Mouse (Mus musculus) limb, embryonic 15.5 days (tissue): ENCODE data around the gene Csrp3. TPM values are rescaled to one million over a fixed set of nuclear protein-coding genes. Genes with fewer than 3 reads are reported as not detected.

Experiments used
- ATAC-seq: fragments of 200-750 bp; cut with Nextera tagmentation; 2 replicates; pipeline ENCODE4 v1.8.0; 2017; ENCODE audit warnings: low read depth, moderate TSS enrichment; ENCODE audit not compliant: insufficient number of reproducible peaks, low FRiP score, low TSS enrichment
- H3K27ac ChIP-seq: fragments of 300-500 bp; sonication (generic); 2 replicates; pipeline ENCODE4 v1.5.1; 2015; ENCODE audit warnings: moderate library complexity, mild to moderate bottlenecking, inconsistent platforms
- H3K27me3 ChIP-seq: fragments of 300-500 bp; sonication (generic); 2 replicates; pipeline ENCODE4 v1.6.1; 2015; ENCODE audit warnings: inconsistent platforms
- H3K36me3 ChIP-seq: fragments of 300-500 bp; sonication (generic); 2 replicates; pipeline ENCODE4 v1.6.1; 2015; ENCODE audit warnings: inconsistent platforms
- H3K4me1 ChIP-seq: fragments of 300-500 bp; sonication (generic); 2 replicates; pipeline ENCODE4 v1.6.1; 2015; ENCODE audit warnings: inconsistent platforms
- H3K4me2 ChIP-seq: fragments of 300-500 bp; sonication (generic); 2 replicates; pipeline ENCODE4 v1.6.1; 2015; ENCODE audit warnings: mild to moderate bottlenecking, inconsistent platforms
- H3K4me3 ChIP-seq: fragments of 300-500 bp; sonication (generic); 2 replicates; pipeline ENCODE4 v1.5.1; 2015; ENCODE audit warnings: mild to moderate bottlenecking, inconsistent platforms
- H3K9ac ChIP-seq: fragments of 300-500 bp; sonication (generic); 2 replicates; pipeline ENCODE4 v1.6.1; 2015; ENCODE audit warnings: inconsistent platforms
- H3K9me3 ChIP-seq: fragments of 300-500 bp; sonication (generic); 2 replicates; pipeline ENCODE4 v1.6.1; 2016; ENCODE audit warnings: inconsistent platforms
- WGBS: fragments of 180-500 bp; shearing (Covaris S2); methylation state at CpG from one replicate; pipeline ENCODE4 v1.1.7; 2015; 5-methylcytosine and 5-hydroxymethylcytosine counted together
- polyA plus RNA-seq: library from polyadenylated mRNA; unstranded; fragments of >200 nt; fragmentation: Nextera tagmentation; extraction: Ambion mirVana; gene quantifications from 2 replicates; pipeline ENCODE4 v1.2.1, GENCODE M21; 2015

Gene Csrp3
- polyA plus RNA-seq: 65.6 and 200 TPM in 2 replicates

- 42% methylated on average over 11 of the region's 11 CpGs for WGBS
- Histone ChIP-seq H3K4me2 (no peak within 1 kb of the TSS), H3K36me3 (no peaks in the 10 kb centered on the region), H3K9ac (no peak within 1 kb of the TSS), H3K27me3 (no peaks in the 10 kb centered on the region), H3K4me1 (peaks cover 8% of the 10 kb centered on the region; the same call in 1 of the 2 replicates), H3K27ac (no peak within 1 kb of the TSS), H3K4me3 (no peak within 1 kb of the TSS), H3K9me3 (no peaks in the 10 kb centered on the region)
- no peak for ATAC-seq
Observed at GRCm38 (mm10) chr7:48847820-48848650, at the start of gene Csrp3. Csrp3 (minus strand) TSS chr7:48848033.

GRCm38 (mm10) chr7:48896051-48896450 is 48.2 kb upstream of the Csrp3 start:
- no peak overlapping the region for H3K9ac ChIP-seq
- H3K4me1 ChIP-seq: 0 out of 2 replicates have a peak, but pooled peaks cover 3% of the 10 kb centered on the region
- 77% methylated on average over 4 of the region's 4 CpGs for WGBS
- no peak for ATAC-seq
- no peaks in the 10 kb centered on the region for H3K9me3 ChIP-seq
- no peaks in the 10 kb centered on the region for H3K36me3 ChIP-seq
- peaks cover 3% of the 10 kb centered on the region; the same call in 1 of the 2 replicates for H3K27me3 ChIP-seq
- no peak overlapping the region for H3K4me2 ChIP-seq
- H3K4me3 ChIP-seq: no peak overlapping the region
- no peak overlapping the region for H3K27ac ChIP-seq

- WGBS: 89% methylated on average over 4 of the region's 4 CpGs
- no peaks in the 10 kb centered on the region for H3K36me3 ChIP-seq
- H3K9me3 ChIP-seq: no peaks in the 10 kb centered on the region
- H3K9ac ChIP-seq: no peak overlapping the region
- no peak overlapping the region for H3K27ac ChIP-seq
- no peak for ATAC-seq
- H3K4me1 ChIP-seq: 0 out of 2 replicates have a peak, but pooled peaks cover 3% of the 10 kb centered on the region
- H3K4me2 ChIP-seq: no peak overlapping the region
- no peak overlapping the region for H3K4me3 ChIP-seq
- H3K27me3 ChIP-seq: peaks cover 3% of the 10 kb centered on the region; the same call in 1 of the 2 replicates
Observed at GRCm38 (mm10) chr7:48895475-48895874, 47.6 kb upstream of the Csrp3 start.

- Histone ChIP-seq H3K4me1 (0 out of 2 replicates have a peak, but pooled peaks cover 3% of the 10 kb centered on the region), H3K36me3 (no peaks in the 10 kb centered on the region), H3K27ac (no peak overlapping the region), H3K27me3 (peaks cover 3% of the 10 kb centered on the region; the same call in 1 of the 2 replicates), H3K9ac (no peak overlapping the region), H3K4me3 (no peak overlapping the region), H3K4me2 (no peak overlapping the region), H3K9me3 (no peaks in the 10 kb centered on the region)
- ATAC-seq: no peak
- 70% methylated on average over 6 of the region's 6 CpGs for WGBS
Observed at GRCm38 (mm10) chr7:48894763-48895162, 46.9 kb upstream of the Csrp3 start.

DNA sequence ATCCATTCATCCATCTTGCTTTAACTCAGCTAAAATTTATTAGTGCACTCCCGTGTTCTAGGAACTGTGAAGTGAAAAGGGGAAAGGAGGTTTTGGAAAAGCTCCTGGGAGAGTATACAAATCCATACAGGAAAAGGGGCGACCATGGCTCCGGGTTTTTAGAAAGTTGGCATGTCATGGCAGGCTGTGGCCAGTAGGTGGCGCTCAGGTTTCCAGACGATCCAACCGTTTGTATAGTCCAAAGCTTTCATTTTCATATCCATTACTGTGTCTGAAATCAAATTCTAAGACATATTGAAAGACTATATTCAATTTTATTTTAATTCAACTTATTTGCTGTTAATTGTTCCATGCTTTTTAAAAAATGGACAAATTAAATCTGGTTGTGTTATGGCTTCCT is 46.3 kb upstream of the Csrp3 start:
- H3K9ac ChIP-seq: no peak overlapping the region

GRCm38 (mm10) chr7:48893093-48893492 is 45.3 kb upstream of the Csrp3 start:
- Histone ChIP-seq H3K4me1 (peaks cover 10% of the 10 kb centered on the region), H3K36me3 (no peaks in the 10 kb centered on the region), H3K27me3 (no peaks in the 10 kb centered on the region; the same call in 1 of the 2 replicates), H3K4me3 (no peak overlapping the region), H3K4me2 (no peak overlapping the region), H3K27ac (no peak overlapping the region), H3K9ac (no peak overlapping the region), H3K9me3 (no peaks in the 10 kb centered on the region)
- ATAC-seq: no peak
- WGBS: 82% methylated on average over 7 of the region's 7 CpGs

More for the DNA sequence above, 46.3 kb upstream of the Csrp3 start:
- no peak for ATAC-seq
- Histone ChIP-seq H3K9me3 (no peaks in the 10 kb centered on the region), H3K4me3 (no peak overlapping the region), H3K27me3 (peaks cover 3% of the 10 kb centered on the region; the same call in 1 of the 2 replicates), H3K36me3 (no peaks in the 10 kb centered on the region), H3K4me2 (no peak overlapping the region), H3K4me1 (0 out of 2 replicates have a peak, but pooled peaks cover 3% of the 10 kb centered on the region), H3K27ac (no peak overlapping the region)
- WGBS: under 1% methylated on average over 6 of the region's 6 CpGs

GRCm38 (mm10) chr7:48891029-48891428 is 43.2 kb upstream of the Csrp3 start:
- ATAC-seq: no peak
- Histone ChIP-seq H3K4me1 (peaks cover 11% of the 10 kb centered on the region), H3K27me3 (no peaks in the 10 kb centered on the region), H3K36me3 (no peaks in the 10 kb centered on the region), H3K4me3 (no peak overlapping the region), H3K9ac (no peak overlapping the region), H3K4me2 (no peak overlapping the region), H3K9me3 (no peaks in the 10 kb centered on the region), H3K27ac (no peak overlapping the region)
- WGBS: 57% methylated on average over 5 of the region's 5 CpGs

DNA sequence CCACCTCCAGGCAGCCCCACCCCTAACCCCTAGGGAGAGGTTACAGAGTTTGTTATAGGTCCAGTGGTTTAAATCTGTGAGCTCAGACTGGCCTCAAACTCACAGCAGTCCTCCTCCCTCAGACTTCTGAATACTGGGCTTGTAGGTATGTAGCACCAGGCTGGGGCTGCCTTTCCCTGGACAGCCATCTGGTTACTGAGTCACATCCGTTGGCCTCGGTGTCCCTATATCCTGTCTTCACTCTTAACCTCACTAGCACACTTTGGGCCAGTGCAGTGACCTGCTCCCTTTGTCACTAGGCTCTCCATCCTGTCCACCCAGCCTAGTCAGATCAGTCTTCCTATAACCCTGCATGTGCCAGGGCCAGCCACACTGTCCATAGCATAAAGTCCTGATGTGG is 40.9 kb upstream of the Csrp3 start:
- Histone ChIP-seq H3K4me1 (peaks cover 11% of the 10 kb centered on the region), H3K4me3 (no peak overlapping the region)
- 63% methylated on average over 2 of the region's 2 CpGs for WGBS

DNA sequence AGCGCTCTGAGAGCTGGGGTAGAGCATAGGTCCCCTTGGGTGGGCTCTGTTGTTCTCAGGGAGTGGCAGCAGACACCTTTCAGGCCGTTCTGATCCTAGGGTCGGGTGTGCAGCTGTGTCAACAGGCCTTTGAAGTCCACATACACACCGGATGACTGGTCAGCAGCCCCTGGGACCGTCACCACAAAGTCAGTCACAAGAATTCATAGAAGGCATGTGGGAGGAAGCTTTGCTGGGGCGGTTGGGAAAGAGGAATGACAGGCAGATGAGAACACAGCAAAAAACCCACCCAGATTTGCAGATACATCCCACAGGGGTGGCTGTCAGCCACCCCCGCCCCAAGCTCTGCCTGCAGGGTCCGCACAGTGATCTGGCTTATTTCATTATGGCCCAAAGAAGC is 40.1 kb upstream of the Csrp3 start:
- Histone ChIP-seq H3K36me3 (no peaks in the 10 kb centered on the region), H3K9me3 (no peaks in the 10 kb centered on the region), H3K4me2 (no peak overlapping the region), H3K27me3 (peaks cover under 1% of the 10 kb centered on the region; the same call in 1 of the 2 replicates), H3K4me3 (no peak overlapping the region), H3K9ac (no peak overlapping the region), H3K4me1 (peaks cover 11% of the 10 kb centered on the region), H3K27ac (0 out of 2 replicates have a peak overlapping the region, but pooled peaks have one; percentile 38)
- no peak for ATAC-seq
- 23% methylated on average over 8 of the region's 8 CpGs for WGBS

More for the DNA sequence above, 40.9 kb upstream of the Csrp3 start:
- no peaks in the 10 kb centered on the region for H3K9me3 ChIP-seq
- no peaks in the 10 kb centered on the region for H3K27me3 ChIP-seq
- no peak for ATAC-seq
- 0 out of 2 replicates have a peak overlapping the region, but pooled peaks have one; percentile 11 for H3K27ac ChIP-seq
- no peak overlapping the region for H3K9ac ChIP-seq
- no peak overlapping the region for H3K4me2 ChIP-seq
- no peaks in the 10 kb centered on the region for H3K36me3 ChIP-seq

DNA sequence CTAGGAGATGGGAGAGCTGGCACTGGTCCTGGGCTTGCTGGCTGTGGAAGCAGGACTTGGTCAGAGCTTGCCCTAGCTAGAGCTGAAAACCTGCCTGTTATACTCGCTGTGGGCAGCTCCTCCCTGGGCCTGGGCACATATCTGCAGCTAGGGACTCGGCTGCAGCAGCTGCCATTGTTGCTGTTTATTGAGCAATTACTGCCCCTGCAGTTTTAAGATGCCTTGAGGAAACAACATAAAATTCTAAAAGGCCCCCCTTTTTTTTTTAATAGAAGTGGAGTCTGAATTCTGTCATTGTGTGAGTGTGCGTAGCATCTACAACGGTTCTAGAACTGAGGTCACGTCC is 36.4 kb upstream of the Csrp3 start:
- Histone ChIP-seq H3K4me3 (no peak overlapping the region), H3K27me3 (peaks cover 7% of the 10 kb centered on the region; the same call in 1 of the 2 replicates), H3K27ac (no peak overlapping the region), H3K4me1 (peaks cover 29% of the 10 kb centered on the region), H3K9ac (no peak overlapping the region), H3K9me3 (no peaks in the 10 kb centered on the region), H3K4me2 (no peak overlapping the region), H3K36me3 (no peaks in the 10 kb centered on the region)
- no peak for ATAC-seq
- WGBS: 43% methylated on average over 5 of the region's 5 CpGs

GRCm38 (mm10) chr7:48883525-48884265 is 35.9 kb upstream of the Csrp3 start:
- peaks cover 31% of the 10 kb centered on the region for H3K4me1 ChIP-seq

More at GRCm38 (mm10) chr7:48883525-48884265, 35.9 kb upstream of the Csrp3 start:
- H3K9ac ChIP-seq: no peak overlapping the region
- ATAC-seq: no peak
- WGBS: 76% methylated on average over 4 of the region's 4 CpGs
- H3K4me2 ChIP-seq: no peak overlapping the region
- peaks cover 7% of the 10 kb centered on the region; the same call in 1 of the 2 replicates for H3K27me3 ChIP-seq
- H3K4me3 ChIP-seq: no peak overlapping the region
- no peak overlapping the region for H3K27ac ChIP-seq
- no peaks in the 10 kb centered on the region for H3K9me3 ChIP-seq
- H3K36me3 ChIP-seq: no peaks in the 10 kb centered on the region
